Mouse (Mus musculus) MEL (cell line): Measurements from ENCODE around the gene Prickle1. TPM values are rescaled to one million over a fixed set of nuclear protein-coding genes. Genes with fewer than 3 reads are reported as not detected.

ENCODE experiments used
- DNase-seq: peaks from one replicate; pipeline ENCODE4 v3.0.0; 2011; ENCODE audit warnings: low read depth, low spot score
- H3K27ac ChIP-seq: 2 replicates; pipeline ENCODE4 v1.5.1; 2012; ENCODE audit warnings: low read depth, mild to moderate bottlenecking, control low read depth, low read length, moderate library complexity; ENCODE audit not compliant: control insufficient read depth
- H3K27me3 ChIP-seq, 2 experiments: fragments of 150-350 bp in 1 of 2; sonication (generic) in 1 of 2; 2 replicates each; pipeline ENCODE4 v1.6.1; 2012; ENCODE audit warnings: low read length in 2 of 2, mild to moderate bottlenecking in 2 of 2, improper control_type of control experiment in 1 of 2, moderate library complexity in 1 of 2; ENCODE audit not compliant: insufficient read depth in 2 of 2, control insufficient read depth in 1 of 2
- H3K36me3 ChIP-seq, 2 experiments: 2 replicates each; pipeline ENCODE4 v1.6.1; 2012 to 2014; ENCODE audit warnings: low read length in 2 of 2, improper control_type of control experiment in 1 of 2, inconsistent platforms in 1 of 2, mild to moderate bottlenecking in 1 of 2; ENCODE audit not compliant: insufficient read depth in 2 of 2, control insufficient read depth in 1 of 2
- H3K4me1 ChIP-seq, 2 experiments: fragments of 150-350 bp in 1 of 2; sonication (generic) in 1 of 2; 2 replicates each; pipeline ENCODE4 v1.6.1; 2012; ENCODE audit warnings: low read length in 2 of 2, improper control_type of control experiment in 1 of 2, mild to moderate bottlenecking in 1 of 2; ENCODE audit not compliant: insufficient read depth in 2 of 2, control insufficient read depth in 1 of 2
- H3K4me3 ChIP-seq, 2 experiments: fragments of 150-350 bp in 1 of 2; sonication (generic) in 1 of 2; 2 replicates each; pipeline ENCODE4 v1.5.1; 2012; ENCODE audit warnings: low read depth in 2 of 2, low read length in 2 of 2, mild to moderate bottlenecking in 2 of 2, moderate library complexity in 2 of 2, control low read depth in 1 of 2, improper control_type of control experiment in 1 of 2; ENCODE audit not compliant: control insufficient read depth in 1 of 2, insufficient read depth in 1 of 2
- H3K79me2 ChIP-seq: 2 replicates; pipeline ENCODE4 v1.6.1; 2012; ENCODE audit warnings: mild to moderate bottlenecking, low read length, moderate library complexity; ENCODE audit not compliant: control insufficient read depth, poor library complexity, insufficient read depth
- H3K9ac ChIP-seq: 2 replicates; pipeline ENCODE4 v1.6.1; 2012; ENCODE audit warnings: low read depth, mild to moderate bottlenecking, control low read depth, low read length, moderate library complexity; ENCODE audit not compliant: control insufficient read depth, poor library complexity, severe bottlenecking
- H3K9me3 ChIP-seq: fragments of 150-350 bp; sonication (generic); replicated peaks from 2 replicates; pipeline ENCODE4 v1.6.1; 2012; ENCODE audit warnings: mild to moderate bottlenecking, low read length, improper control_type of control experiment, moderate library complexity; ENCODE audit not compliant: insufficient read depth
- BHLHE40 ChIP-seq: IDR thresholded peaks from 2 replicates; pipeline ENCODE4 v1.6.1; 2012; ENCODE audit warnings: low read depth, mild to moderate bottlenecking, inconsistent platforms, low read length, improper control_type of control experiment, borderline replicate concordance
- CHD1 ChIP-seq: IDR thresholded peaks from 2 replicates; pipeline ENCODE4 v1.6.1; 2012; ENCODE audit warnings: low read depth, mild to moderate bottlenecking, inconsistent platforms, low read length, improper control_type of control experiment
- CTCF ChIP-seq, 3 experiments: IDR thresholded peaks in 2 of 3; conservative IDR thresholded peaks in 1 of 3; 2 replicates each; pipeline ENCODE4 v1.5.1; 2011 to 2012; ENCODE audit warnings: low read length in 3 of 3, low read depth in 2 of 3, mild to moderate bottlenecking in 2 of 3, improper control_type of control experiment in 1 of 3, inconsistent platforms in 1 of 3, mixed read lengths in 1 of 3, moderate library complexity in 1 of 3; ENCODE audit not compliant: control insufficient read depth in 1 of 3, insufficient read depth in 1 of 3, poor library complexity in 1 of 3, severe bottlenecking in 1 of 3
- E2F4 ChIP-seq: IDR thresholded peaks from 2 replicates; pipeline ENCODE4 v1.6.1; 2011; ENCODE audit warnings: low read depth, low read length, improper control_type of control experiment, borderline replicate concordance
- ELF1 ChIP-seq: IDR thresholded peaks from 2 replicates; pipeline ENCODE4 v1.6.1; 2014; ENCODE audit warnings: low read depth, mild to moderate bottlenecking, inconsistent platforms, low read length, improper control_type of control experiment, moderate library complexity
- EP300 ChIP-seq, 2 experiments: IDR thresholded peaks; 2 replicates each; pipeline ENCODE4 v1.6.1; 2011; ENCODE audit warnings: improper control_type of control experiment in 2 of 2, low read length in 2 of 2, low read depth in 1 of 2, mild to moderate bottlenecking in 1 of 2
- GABPA ChIP-seq: IDR thresholded peaks from 2 replicates; pipeline ENCODE4 v1.6.1; 2012; ENCODE audit warnings: low read depth, mild to moderate bottlenecking, inconsistent platforms, low read length, improper control_type of control experiment, moderate library complexity
- GATA1 ChIP-seq: IDR thresholded peaks from 2 replicates; pipeline ENCODE4 v1.6.1; 2011; ENCODE audit warnings: low read depth, low read length, improper control_type of control experiment
- HCFC1 ChIP-seq: IDR thresholded peaks from 2 replicates; pipeline ENCODE4 v1.6.1; 2012; ENCODE audit warnings: low read depth, mild to moderate bottlenecking, inconsistent platforms, low read length, improper control_type of control experiment, moderate library complexity
- JUND ChIP-seq: IDR thresholded peaks from 2 replicates; pipeline ENCODE4 v1.6.1; 2011; ENCODE audit warnings: low read depth, mild to moderate bottlenecking, improper control_type of control experiment, low read length
- KAT2A ChIP-seq: conservative IDR thresholded peaks from 2 replicates; pipeline ENCODE4 v1.6.1; 2012; ENCODE audit warnings: low read depth, low read length, improper control_type of control experiment, inconsistent platforms
- MAX ChIP-seq: IDR thresholded peaks from 2 replicates; pipeline ENCODE4 v1.6.1; 2011; ENCODE audit warnings: low read length, improper control_type of control experiment
- MAZ ChIP-seq: IDR thresholded peaks from 2 replicates; pipeline ENCODE4 v1.6.1; 2012; ENCODE audit warnings: low read depth, mild to moderate bottlenecking, inconsistent platforms, low read length, improper control_type of control experiment
- MXI1 ChIP-seq: IDR thresholded peaks from 2 replicates; pipeline ENCODE4 v1.6.1; 2011; ENCODE audit warnings: mild to moderate bottlenecking, low read depth, low read length, improper control_type of control experiment
- MYB ChIP-seq: IDR thresholded peaks from 2 replicates; pipeline ENCODE4 v1.6.1; 2011; ENCODE audit warnings: mild to moderate bottlenecking, low read depth, low read length, improper control_type of control experiment
- MYC ChIP-seq: IDR thresholded peaks from 2 replicates; pipeline ENCODE4 v1.6.1; 2011; ENCODE audit warnings: low read depth, mild to moderate bottlenecking, low read length, improper control_type of control experiment, moderate library complexity
- NRF1 ChIP-seq: IDR thresholded peaks from 2 replicates; pipeline ENCODE4 v1.6.1; 2014; ENCODE audit warnings: low read depth, mild to moderate bottlenecking, inconsistent platforms, low read length, improper control_type of control experiment, moderate library complexity; ENCODE audit not compliant: poor library complexity, insufficient read depth, severe bottlenecking
- POLR2AphosphoS2 ChIP-seq: IDR thresholded peaks from 2 replicates; pipeline ENCODE4 v1.6.1; 2011; ENCODE audit warnings: low read length, improper control_type of control experiment
- RCOR1 ChIP-seq: IDR thresholded peaks from 2 replicates; pipeline ENCODE4 v1.6.1; 2012; ENCODE audit warnings: low read depth, mild to moderate bottlenecking, inconsistent platforms, low read length, improper control_type of control experiment
- SIN3A ChIP-seq: IDR thresholded peaks from 2 replicates; pipeline ENCODE4 v1.6.1; 2012; ENCODE audit warnings: low read length, improper control_type of control experiment, inconsistent platforms
- TAL1 ChIP-seq: IDR thresholded peaks from 2 replicates; pipeline ENCODE4 v1.6.1; 2012; ENCODE audit warnings: mild to moderate bottlenecking, inconsistent platforms, low read length, moderate library complexity, mixed read lengths
- TBP ChIP-seq: IDR thresholded peaks from 2 replicates; pipeline ENCODE4 v1.8.0; 2011; ENCODE audit warnings: low read depth, low read length, improper control_type of control experiment
- TCF12 ChIP-seq: IDR thresholded peaks from 2 replicates; pipeline ENCODE4 v1.6.1; 2014; ENCODE audit warnings: low read depth, mild to moderate bottlenecking, inconsistent platforms, low read length, improper control_type of control experiment, moderate library complexity
- UBTF ChIP-seq: IDR thresholded peaks from 2 replicates; pipeline ENCODE4 v1.6.1; 2012; ENCODE audit warnings: low read depth, mild to moderate bottlenecking, inconsistent platforms, low read length, improper control_type of control experiment, moderate library complexity, borderline replicate concordance; ENCODE audit not compliant: insufficient read depth
- USF1 ChIP-seq: IDR thresholded peaks from 2 replicates; pipeline ENCODE4 v1.6.1; 2014; ENCODE audit warnings: low read depth, mild to moderate bottlenecking, inconsistent platforms, low read length, improper control_type of control experiment, moderate library complexity
- USF2 ChIP-seq, 2 experiments: IDR thresholded peaks; 2 replicates each; pipeline ENCODE4 v1.6.1; 2011 to 2012; ENCODE audit warnings: improper control_type of control experiment in 2 of 2, low read length in 2 of 2, borderline replicate concordance in 1 of 2, inconsistent platforms in 1 of 2, low read depth in 1 of 2, mild to moderate bottlenecking in 1 of 2; ENCODE audit not compliant: insufficient read depth in 1 of 2
- ZKSCAN1 ChIP-seq: IDR thresholded peaks from 2 replicates; pipeline ENCODE4 v1.6.1; 2012; ENCODE audit warnings: low read depth, mild to moderate bottlenecking, inconsistent platforms, low read length, improper control_type of control experiment, moderate library complexity
- polyA plus RNA-seq, 2 experiments: library from polyadenylated mRNA; stranded (reverse) in 1 of 2; unstranded in 1 of 2; fragments of >175 nt in 1 of 2; fragments of >200 nt in 1 of 2; gene quantifications; 2 replicates each; pipeline versions ENCODE4 v1.2.1 to v1.2.4; 2012; ENCODE audit warnings: low replicate concordance in 2 of 2, low read depth in 1 of 2; ENCODE audit not compliant: insufficient read length in 2 of 2, insufficient read depth in 1 of 2, missing spikeins in 1 of 2
- total RNA-seq: library from RNA; depleted of rRNA; stranded (reverse); fragments of 300-350 nt; gene quantifications from 2 replicates; pipeline ENCODE4 v1.2.3, GENCODE M21; 2012

Gene Prickle1
- total and polyA plus RNA-seq, 3 experiments = 0.08 TPM; not detected in 2

DNA sequence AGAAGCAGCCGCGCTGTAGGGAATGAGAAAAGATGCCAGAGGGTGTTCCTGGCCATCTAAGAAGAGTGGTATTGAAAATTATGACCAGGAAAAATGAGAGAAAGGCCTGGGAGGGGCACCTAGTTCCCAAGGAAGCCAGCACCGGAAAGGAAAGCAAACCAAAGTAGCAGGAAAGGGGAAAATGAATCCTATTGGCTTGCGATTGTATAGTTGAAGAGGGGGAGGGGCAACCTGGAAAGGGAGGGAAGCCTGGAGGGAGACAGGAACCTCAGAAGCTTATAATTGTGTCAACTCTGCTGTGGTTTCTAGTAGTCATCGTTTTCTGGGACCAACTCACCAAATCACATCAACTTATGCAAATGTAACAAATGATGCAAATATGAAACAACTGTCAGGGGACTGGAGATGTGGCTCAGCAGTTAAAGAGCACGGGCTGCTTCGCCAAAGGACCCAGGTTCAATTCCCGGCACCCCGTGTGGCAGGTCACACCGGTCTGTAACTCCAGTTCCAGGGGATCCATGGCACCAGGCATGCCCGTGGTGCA is 78.6 kb downstream of the Prickle1 start:
- no peaks in the 10 kb centered on the region; a peak in 1 of 4 replicates for H3K27me3 ChIP-seq
- TF ChIP-seq NRF1 (no peak), USF2 (IDR thresholded peaks at IDR 0.05; ENCODE audit: borderline replicate concordance in 1 of 2, insufficient read depth in 1 of 2, low read depth in 1 of 2, low read length in 2 of 2) (no peak), CHD1 (no peak), MXI1 (no peak), ELF1 (no peak), MYB (no peak), TAL1 (no peak), MYC (no peak), BHLHE40 (no peak), MAZ (no peak), HCFC1 (no peak), GATA1 (no peak), POLR2AphosphoS2 (no peak), USF1 (no peak), SIN3A (no peak)
- TF ChIP-seq, all 39 proteins: peak for 0
- no peak overlapping the region for H3K9ac ChIP-seq
- no peaks in the 10 kb centered on the region for H3K79me2 ChIP-seq
- no peaks in the 10 kb centered on the region for H3K9me3 ChIP-seq
- no peak for DNase-seq
- peaks cover 2 to 6% of the 10 kb centered on the region in 2 experiments; a peak in 3 of 4 replicates for H3K4me1 ChIP-seq
- H3K27ac ChIP-seq = no peak overlapping the region
- peaks cover 0 to 14% of the 10 kb centered on the region in 2 experiments; a peak in 2 of 4 replicates for H3K36me3 ChIP-seq
- H3K4me3 ChIP-seq = no peak overlapping the region

- no peak overlapping the region for H3K9ac ChIP-seq
- no peaks in the 10 kb centered on the region for H3K9me3 ChIP-seq
- no peak overlapping the region for H3K27ac ChIP-seq
- H3K4me1 ChIP-seq = peaks cover 2 to 6% of the 10 kb centered on the region in 2 experiments; a peak in 3 of 4 replicates
- peaks cover 0 to 8% of the 10 kb centered on the region in 2 experiments; a peak in 2 of 4 replicates for H3K36me3 ChIP-seq
- TF ChIP-seq UBTF = no peak
- no peak for TF ChIP-seq JUND
- no peak for TF ChIP-seq EP300 (IDR thresholded peaks at IDR 0.05; ENCODE audit: low read depth in 1 of 2, low read length in 2 of 2)
- no peak for TF ChIP-seq E2F4
- no peak for TF ChIP-seq GATA1
- TF ChIP-seq GABPA = no peak
- no peak for TF ChIP-seq KAT2A
- no peak for TF ChIP-seq RCOR1
- no peak for TF ChIP-seq MAX
- no peak for TF ChIP-seq MAZ
- TF ChIP-seq CTCF (IDR thresholded peaks at IDR 0.05 in 2 of 3, conservative IDR thresholded peaks at IDR 0.05 in 1 of 3; ENCODE audit: control insufficient read depth in 1 of 3, insufficient read depth in 1 of 3, low read depth in 2 of 3, low read length in 3 of 3, poor library complexity in 1 of 3, severe bottlenecking in 1 of 3) = no peak
- TF ChIP-seq HCFC1 = no peak
- no peak for TF ChIP-seq ZKSCAN1
- TF ChIP-seq USF1 = no peak
- TF ChIP-seq TBP = no peak
- TF ChIP-seq MYB = no peak
- no peak for TF ChIP-seq MXI1
- no peak for TF ChIP-seq CHD1
- TF ChIP-seq TCF12 = no peak
- H3K27me3 ChIP-seq = no peaks in the 10 kb centered on the region; a peak in 1 of 4 replicates
- H3K4me3 ChIP-seq = no peak overlapping the region
- no peak for DNase-seq
- no peaks in the 10 kb centered on the region for H3K79me2 ChIP-seq
These were observed 80.4 kb downstream of the Prickle1 start for GRCm38 (mm10) chr15:93515316-93515715.
